Mouse (Mus musculus): ENCODE results near the gene Rcbtb2. TPM values are rescaled to one million over a fixed set of nuclear protein-coding genes. Genes with fewer than 3 reads are reported as not detected.
A peak's percentile ranks its signal among the peaks of the same experiment; 100 is the strongest.
"Not testable (repeated sequence)": the region's sequence is repeated elsewhere in the genome, so short reads cannot be mapped to it uniquely, and the experiment has no call there.

The Rcbtb2 gene
- polyA plus RNA-seq, 1 experiment from 2014 or later = 216 TPM

- no peak for ATAC-seq (ENCODE audit: insufficient number of reproducible peaks, low FRiP score, low TSS enrichment, low read depth)
- WGBS = 85% methylated on average over 6 of the region's 6 CpGs
Measured at GRCm38 (mm10) chr14:73107952-73108351, 14.9 kb upstream of the Rcbtb2 start.

GRCm38 (mm10) chr14:73110682-73111081, 12.2 kb upstream of the Rcbtb2 start:
- H3K4me2 ChIP-seq (ENCODE audit: low read depth, severe bottlenecking) = no peak overlapping the region
- no peak for ATAC-seq (ENCODE audit: insufficient number of reproducible peaks, low FRiP score, low TSS enrichment, low read depth)
- H3K27ac ChIP-seq (replicated peaks; ENCODE audit: low read depth, low read length) = no peak overlapping the region
- no peaks in the 10 kb centered on the region for H3K36me3 ChIP-seq (ENCODE audit: control insufficient read depth, insufficient read depth, low read length)
- H3K4me1 ChIP-seq (ENCODE audit: control insufficient read depth, insufficient read depth, low read length) = peaks cover 8% of the 10 kb centered on the region
- H3K4me3 ChIP-seq (ENCODE audit: low read depth, low read length) = no peak overlapping the region
- no peak for DNase-seq (ENCODE audit: low spot score)
- WGBS = 67% methylated on average over 3 of the region's 3 CpGs
- H3K9ac ChIP-seq (ENCODE audit: low read length) = no peak overlapping the region
- H3K9me3 ChIP-seq (ENCODE audit: control insufficient read depth, low read length) = no peaks in the 10 kb centered on the region
- H3K27me3 ChIP-seq (ENCODE audit: control insufficient read depth, insufficient read depth, low read length) = no peaks in the 10 kb centered on the region

More at GRCm38 (mm10) chr14:73107952-73108351, 14.9 kb upstream of the Rcbtb2 start:
- no peak overlapping the region for H3K27ac ChIP-seq (replicated peaks; ENCODE audit: low read depth, low read length)
- peaks cover 8% of the 10 kb centered on the region for H3K4me1 ChIP-seq (ENCODE audit: control insufficient read depth, insufficient read depth, low read length)
- no peak for DNase-seq (ENCODE audit: low spot score)
- H3K4me3 ChIP-seq (ENCODE audit: low read depth, low read length) = no peak overlapping the region
- H3K9me3 ChIP-seq (ENCODE audit: control insufficient read depth, low read length) = no peaks in the 10 kb centered on the region
- H3K27me3 ChIP-seq (ENCODE audit: control insufficient read depth, insufficient read depth, low read length) = no peaks in the 10 kb centered on the region
- no peaks in the 10 kb centered on the region for H3K36me3 ChIP-seq (ENCODE audit: control insufficient read depth, insufficient read depth, low read length)
- no peak overlapping the region for H3K9ac ChIP-seq (ENCODE audit: low read length)
- no peak overlapping the region for H3K4me2 ChIP-seq (ENCODE audit: low read depth, severe bottlenecking)

- no peaks in the 10 kb centered on the region for H3K9me3 ChIP-seq (ENCODE audit: control insufficient read depth, low read length)
- DNase-seq (ENCODE audit: low spot score) (no peak), ATAC-seq (ENCODE audit: insufficient number of reproducible peaks, low FRiP score, low TSS enrichment, low read depth) (no peak)
- H3K4me1 ChIP-seq (ENCODE audit: control insufficient read depth, insufficient read depth, low read length) = peaks cover 8% of the 10 kb centered on the region
- H3K4me2 ChIP-seq (ENCODE audit: low read depth, severe bottlenecking) = no peak overlapping the region
- H3K27me3 ChIP-seq (ENCODE audit: control insufficient read depth, insufficient read depth, low read length) = no peaks in the 10 kb centered on the region
- no peak overlapping the region for H3K27ac ChIP-seq (replicated peaks; ENCODE audit: low read depth, low read length)
- H3K4me3 ChIP-seq (ENCODE audit: low read depth, low read length) = no peak overlapping the region
- no peaks in the 10 kb centered on the region for H3K36me3 ChIP-seq (ENCODE audit: control insufficient read depth, insufficient read depth, low read length)
- WGBS = 72% methylated on average over 1 of the region's 1 CpGs
- H3K9ac ChIP-seq (ENCODE audit: low read length) = no peak overlapping the region
Measured at GRCm38 (mm10) chr14:73111091-73111490, 11.7 kb upstream of the Rcbtb2 start.

- H3K9ac ChIP-seq (ENCODE audit: low read length) = no peak overlapping the region
- no peak overlapping the region for H3K27ac ChIP-seq (replicated peaks; ENCODE audit: low read depth, low read length)
- no peak for ATAC-seq (ENCODE audit: insufficient number of reproducible peaks, low FRiP score, low TSS enrichment, low read depth)
- H3K4me1 ChIP-seq (ENCODE audit: control insufficient read depth, insufficient read depth, low read length) = peaks cover 3% of the 10 kb centered on the region
- no peak overlapping the region for H3K4me2 ChIP-seq (ENCODE audit: low read depth, severe bottlenecking)
- WGBS = 68% methylated on average over 12 of the region's 12 CpGs
- no peak for DNase-seq (ENCODE audit: low spot score)
- H3K4me3 ChIP-seq (ENCODE audit: low read depth, low read length) = no peak overlapping the region
- H3K9me3 ChIP-seq (ENCODE audit: control insufficient read depth, low read length) = no peaks in the 10 kb centered on the region
- no peaks in the 10 kb centered on the region for H3K36me3 ChIP-seq (ENCODE audit: control insufficient read depth, insufficient read depth, low read length)
- H3K27me3 ChIP-seq (ENCODE audit: control insufficient read depth, insufficient read depth, low read length) = no peaks in the 10 kb centered on the region
Measured at GRCm38 (mm10) chr14:73112186-73112840, 10.5 kb upstream of the Rcbtb2 start.

- H3K4me1 ChIP-seq (ENCODE audit: control insufficient read depth, insufficient read depth, low read length); ATAC-seq (ENCODE audit: insufficient number of reproducible peaks, low FRiP score, low TSS enrichment, low read depth); DNase-seq (ENCODE audit: low spot score); H3K4me3 ChIP-seq (ENCODE audit: low read depth, low read length); H3K9me3 ChIP-seq (ENCODE audit: control insufficient read depth, low read length); H3K36me3 ChIP-seq (ENCODE audit: control insufficient read depth, insufficient read depth, low read length); H3K4me2 ChIP-seq (ENCODE audit: low read depth, severe bottlenecking); H3K9ac ChIP-seq (ENCODE audit: low read length); H3K27me3 ChIP-seq (ENCODE audit: control insufficient read depth, insufficient read depth, low read length); H3K27ac ChIP-seq (replicated peaks; ENCODE audit: low read depth, low read length): not testable (repeated sequence)
- WGBS = 97% methylated on average over 3 of the region's 3 CpGs
Measured at GRCm38 (mm10) chr14:73114952-73115351, 7.9 kb upstream of the Rcbtb2 start.

- Histone ChIP-seq H3K27ac (replicated peaks; ENCODE audit: low read depth, low read length) (no peak overlapping the region), H3K27me3 (ENCODE audit: control insufficient read depth, insufficient read depth, low read length) (no peaks in the 10 kb centered on the region), H3K4me1 (ENCODE audit: control insufficient read depth, insufficient read depth, low read length) (peaks cover 12% of the 10 kb centered on the region), H3K9ac (ENCODE audit: low read length) (no peak overlapping the region), H3K4me2 (ENCODE audit: low read depth, severe bottlenecking) (no peak overlapping the region), H3K9me3 (ENCODE audit: control insufficient read depth, low read length) (no peaks in the 10 kb centered on the region), H3K36me3 (ENCODE audit: control insufficient read depth, insufficient read depth, low read length) (no peaks in the 10 kb centered on the region), H3K4me3 (ENCODE audit: low read depth, low read length) (no peak overlapping the region)
- no peak for DNase-seq (ENCODE audit: low spot score)
- ATAC-seq (ENCODE audit: insufficient number of reproducible peaks, low FRiP score, low TSS enrichment, low read depth) = no peak
- 80% methylated on average over 2 of the region's 2 CpGs for WGBS
Measured at GRCm38 (mm10) chr14:73116301-73116700, 6.5 kb upstream of the Rcbtb2 start.

- Histone ChIP-seq H3K4me2 (ENCODE audit: low read depth, severe bottlenecking) (no peak overlapping the region), H3K27ac (replicated peaks; ENCODE audit: low read depth, low read length) (no peak overlapping the region)
- no peak for ATAC-seq (ENCODE audit: insufficient number of reproducible peaks, low FRiP score, low TSS enrichment, low read depth)
Measured at GRCm38 (mm10) chr14:73116938-73117337, 5.9 kb upstream of the Rcbtb2 start.

GRCm38 (mm10) chr14:73117411-73118392, 5.1 kb upstream of the Rcbtb2 start:
- Histone ChIP-seq H3K36me3 (ENCODE audit: control insufficient read depth, insufficient read depth, low read length) (no peaks in the 10 kb centered on the region), H3K27ac (replicated peaks; ENCODE audit: low read depth, low read length) (no peak overlapping the region), H3K4me3 (ENCODE audit: low read depth, low read length) (no peak overlapping the region), H3K9me3 (ENCODE audit: control insufficient read depth, low read length) (no peaks in the 10 kb centered on the region), H3K27me3 (ENCODE audit: control insufficient read depth, insufficient read depth, low read length) (no peaks in the 10 kb centered on the region), H3K9ac (ENCODE audit: low read length) (no peak overlapping the region), H3K4me2 (ENCODE audit: low read depth, severe bottlenecking) (no peak overlapping the region), H3K4me1 (ENCODE audit: control insufficient read depth, insufficient read depth, low read length) (peaks cover 12% of the 10 kb centered on the region)
- WGBS = 78% methylated on average over 7 of the region's 7 CpGs
- DNase-seq (ENCODE audit: low spot score) (no peak), ATAC-seq (ENCODE audit: insufficient number of reproducible peaks, low FRiP score, low TSS enrichment, low read depth) (no peak)

More at GRCm38 (mm10) chr14:73116938-73117337, 5.9 kb upstream of the Rcbtb2 start:
- H3K4me1 ChIP-seq (ENCODE audit: control insufficient read depth, insufficient read depth, low read length) = peaks cover 12% of the 10 kb centered on the region
- H3K36me3 ChIP-seq (ENCODE audit: control insufficient read depth, insufficient read depth, low read length) = no peaks in the 10 kb centered on the region
- no peaks in the 10 kb centered on the region for H3K9me3 ChIP-seq (ENCODE audit: control insufficient read depth, low read length)
- no peaks in the 10 kb centered on the region for H3K27me3 ChIP-seq (ENCODE audit: control insufficient read depth, insufficient read depth, low read length)
- no peak overlapping the region for H3K9ac ChIP-seq (ENCODE audit: low read length)
- peak; percentile 53 for DNase-seq (ENCODE audit: low spot score)
- no peak overlapping the region for H3K4me3 ChIP-seq (ENCODE audit: low read depth, low read length)
- 43% methylated on average over 9 of the region's 9 CpGs for WGBS
